Mouse (Mus musculus): ENCODE data around the gene Sun2. TPM values are rescaled to one million over a fixed set of nuclear protein-coding genes. Genes with fewer than 3 reads are reported as not detected.
A peak's percentile ranks its signal among the peaks of the same experiment; 100 is the strongest.

Sun2 gene
- total RNA-seq, 2 experiments from 2014 or later, result 9.9 to 15.2 TPM

DNA sequence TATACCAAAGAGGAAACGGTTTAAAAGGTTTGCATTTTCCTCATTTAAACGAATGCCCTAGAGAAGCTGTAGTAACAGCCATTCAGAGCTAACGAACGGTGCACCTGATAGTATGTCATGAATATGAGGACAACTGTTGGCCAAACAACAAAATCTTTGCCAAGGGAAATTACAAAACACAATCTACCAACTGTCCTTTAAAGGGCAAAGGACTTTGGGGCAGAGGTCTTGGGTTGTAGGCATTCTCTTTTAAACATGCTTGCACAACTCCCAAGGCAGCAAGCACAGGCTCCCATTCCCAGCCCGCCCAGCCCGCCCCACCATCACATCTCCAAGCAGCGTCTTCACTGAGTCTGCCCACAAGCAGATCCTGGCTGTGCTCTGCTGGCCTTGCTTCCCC, 10.8 kb downstream of the Sun2 start:
- ATAC-seq (replicated peaks; ENCODE audit: low FRiP score, low TSS enrichment, poor library complexity, severe bottlenecking), result no peak

DNA sequence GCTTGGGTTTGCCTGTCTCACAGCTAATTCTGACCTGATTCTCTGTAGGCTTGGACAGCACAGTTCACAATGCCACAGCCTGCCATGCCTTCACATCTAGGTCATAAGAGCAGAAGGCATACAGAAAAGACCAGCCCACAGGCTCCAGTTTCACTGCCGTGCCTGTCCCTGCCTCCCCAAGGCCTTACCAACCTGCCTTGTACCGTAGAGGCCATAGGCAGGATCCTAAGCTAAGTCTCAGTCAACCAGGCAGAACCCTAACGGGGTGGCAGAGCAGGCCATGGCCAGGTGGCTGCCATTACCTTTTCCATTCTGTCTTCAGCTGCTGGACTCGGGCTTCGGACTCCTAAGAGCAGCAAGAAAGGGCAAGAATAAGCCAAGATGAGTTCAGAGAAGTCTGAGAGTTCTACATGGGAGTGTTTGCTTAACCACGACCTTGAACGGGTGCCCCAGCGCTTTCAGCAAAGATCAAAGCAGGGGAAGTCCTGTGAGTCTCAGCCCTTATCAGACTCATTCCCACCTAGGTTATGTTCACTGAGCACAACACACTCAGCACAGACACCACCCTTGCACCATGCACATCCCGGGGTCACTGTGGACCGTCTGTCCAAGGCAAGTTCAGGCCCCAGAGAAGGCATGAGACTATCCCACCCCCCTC, 13.5 kb downstream of the Sun2 start:
- ATAC-seq (replicated peaks; ENCODE audit: low FRiP score, low TSS enrichment, poor library complexity, severe bottlenecking), result no peak

DNA sequence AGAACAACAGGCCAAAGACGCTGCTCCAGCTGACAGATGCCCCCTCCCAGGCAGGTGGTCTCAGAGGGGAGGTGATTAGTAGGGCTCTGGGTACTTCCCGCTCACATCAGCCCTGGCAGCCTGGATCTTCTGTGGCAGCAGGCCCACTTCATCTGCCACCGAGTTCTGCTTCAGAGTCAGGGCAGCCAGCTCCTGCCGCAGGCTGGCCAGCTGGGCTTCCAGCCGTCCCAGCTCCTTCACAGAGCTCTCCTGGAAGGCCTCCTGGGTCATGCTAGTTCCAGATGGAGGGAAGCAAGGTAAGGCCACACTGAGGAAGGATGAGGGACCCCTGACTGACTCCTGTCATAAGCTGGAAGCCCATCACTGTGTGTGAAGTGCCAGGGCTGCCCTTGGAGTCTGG, 14.0 kb downstream of the Sun2 start:
- ATAC-seq (replicated peaks; ENCODE audit: low FRiP score, low TSS enrichment, poor library complexity, severe bottlenecking), result no peak

DNA sequence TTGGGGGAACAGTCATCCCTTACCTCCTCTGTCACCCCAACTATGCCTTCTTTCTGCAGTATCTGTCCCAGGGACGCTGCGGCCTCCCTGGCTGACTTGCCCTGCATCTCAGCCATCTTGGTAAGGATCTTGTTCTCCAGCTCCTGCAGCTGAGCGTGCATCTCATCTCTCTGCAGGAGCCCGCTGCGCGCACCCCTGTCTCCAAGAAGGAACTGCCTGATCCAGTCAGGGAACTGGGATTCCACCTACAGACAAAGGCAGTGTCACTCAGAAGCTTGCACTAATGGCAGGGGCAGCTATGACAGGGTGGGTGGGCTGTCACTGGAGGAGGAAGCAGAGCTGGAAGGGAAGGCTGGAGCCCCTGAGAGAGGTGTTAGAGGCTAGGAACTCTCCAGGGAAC, 14.5 kb downstream of the Sun2 start:
- no peak for ATAC-seq (replicated peaks; ENCODE audit: low FRiP score, low TSS enrichment, poor library complexity, severe bottlenecking)

DNA sequence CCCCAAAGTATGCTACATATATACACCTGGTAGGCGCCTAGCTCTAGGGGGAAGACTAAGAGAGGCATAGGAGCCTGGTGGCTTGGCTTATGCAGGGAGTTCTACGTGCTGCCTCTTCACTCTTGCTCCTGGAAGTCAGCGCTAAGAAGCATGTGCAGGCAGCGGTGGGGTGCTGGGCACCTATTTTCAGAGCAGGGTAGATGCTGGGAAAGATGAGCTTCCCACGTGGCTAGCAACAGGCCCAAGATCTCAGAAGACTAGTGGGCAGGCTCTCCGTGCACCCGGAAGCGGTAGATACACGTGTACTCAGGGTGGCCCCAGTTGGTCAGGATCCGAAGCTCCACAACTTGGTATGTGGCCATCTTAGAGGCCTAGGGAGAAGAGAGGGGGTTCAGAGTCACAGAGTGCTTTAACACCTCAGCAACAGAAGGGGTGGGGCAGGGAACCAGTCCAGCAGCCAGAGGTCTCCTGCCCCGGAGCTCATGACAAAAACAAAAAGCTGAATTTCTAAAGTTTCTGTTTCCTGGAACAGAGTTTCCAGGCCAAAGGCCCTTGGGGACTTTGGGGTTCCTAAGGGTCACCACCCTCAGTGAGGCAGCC, 17.0 kb downstream of the Sun2 start:
- no peak for ATAC-seq (replicated peaks; ENCODE audit: low FRiP score, low TSS enrichment, poor library complexity, severe bottlenecking)

DNA sequence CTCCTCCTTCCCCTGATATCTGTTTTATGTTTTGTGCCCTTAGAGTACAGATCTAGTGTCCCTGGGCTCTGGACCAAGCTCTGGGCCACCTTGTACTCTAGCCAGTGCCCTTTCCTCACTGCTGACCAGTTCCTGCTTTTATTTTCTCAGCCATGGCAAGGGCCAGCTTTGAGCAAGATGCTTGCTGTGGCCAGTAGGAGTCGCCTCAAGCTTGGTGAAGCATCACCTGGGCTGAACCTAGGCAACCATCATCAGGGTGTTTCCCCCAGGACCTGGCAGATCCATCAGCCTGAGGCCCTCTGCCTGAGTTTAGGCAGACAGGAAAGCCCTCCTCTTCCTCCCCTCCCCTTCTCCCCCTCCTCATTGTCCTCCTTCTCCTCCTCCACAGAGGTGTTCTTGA, 18.9 kb downstream of the Sun2 start:
- 0 out of 2 replicates have a peak, but pooled peaks have one; percentile 37 for ATAC-seq (replicated peaks; ENCODE audit: low FRiP score, low TSS enrichment, poor library complexity, severe bottlenecking)

- no peak for ATAC-seq (replicated peaks; ENCODE audit: low FRiP score, low TSS enrichment, poor library complexity, severe bottlenecking)
Measured at GRCm38 (mm10) chr15:79720796-79721195, 21.5 kb downstream of the Sun2 start.

DNA sequence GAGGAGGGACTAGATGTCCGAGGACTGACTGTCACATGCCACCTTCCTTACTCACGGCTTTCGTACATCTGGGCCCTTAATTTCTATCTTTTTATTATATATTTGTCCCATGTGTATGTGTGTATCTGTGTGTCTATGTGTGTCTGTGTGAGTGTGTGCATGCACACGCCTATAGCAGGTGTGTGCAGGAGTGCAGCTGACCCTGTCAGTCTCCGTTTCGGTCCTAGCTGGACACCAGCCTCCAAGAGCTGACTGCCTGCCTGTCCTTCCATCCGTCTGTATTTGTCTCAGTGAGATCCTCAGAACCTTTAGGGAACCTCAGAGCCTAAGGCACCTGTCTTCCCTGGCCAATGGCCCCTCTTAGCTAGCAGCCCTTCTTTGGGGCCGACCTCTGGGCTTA, 22.1 kb downstream of the Sun2 start:
- ATAC-seq (replicated peaks; ENCODE audit: low FRiP score, low TSS enrichment, poor library complexity, severe bottlenecking), result no peak

- ATAC-seq (replicated peaks; ENCODE audit: low FRiP score, low TSS enrichment, poor library complexity, severe bottlenecking), result no peak
Measured at GRCm38 (mm10) chr15:79716710-79717109, 25.6 kb downstream of the Sun2 start.

DNA sequence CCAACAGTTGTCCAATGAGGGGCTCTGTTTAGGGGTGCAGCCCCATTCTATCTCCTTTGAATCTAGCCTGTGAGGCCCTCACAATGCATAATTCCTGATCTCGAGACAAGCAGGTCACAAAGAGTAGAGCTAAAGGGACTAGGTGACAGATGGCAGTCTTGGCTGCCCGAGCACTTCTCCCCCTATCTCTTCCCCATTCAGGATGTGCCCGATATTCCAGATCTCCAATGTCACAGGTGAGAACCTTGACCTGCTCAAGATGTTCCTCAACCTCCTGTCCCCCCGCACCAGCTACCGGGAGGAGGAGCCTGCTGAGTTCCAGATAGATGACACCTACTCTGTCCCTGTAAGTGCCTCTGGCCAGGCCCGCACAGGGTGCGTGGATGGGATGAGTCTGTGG, 26.7 kb downstream of the Sun2 start:
- no peak for ATAC-seq (replicated peaks; ENCODE audit: low FRiP score, low TSS enrichment, poor library complexity, severe bottlenecking)

DNA sequence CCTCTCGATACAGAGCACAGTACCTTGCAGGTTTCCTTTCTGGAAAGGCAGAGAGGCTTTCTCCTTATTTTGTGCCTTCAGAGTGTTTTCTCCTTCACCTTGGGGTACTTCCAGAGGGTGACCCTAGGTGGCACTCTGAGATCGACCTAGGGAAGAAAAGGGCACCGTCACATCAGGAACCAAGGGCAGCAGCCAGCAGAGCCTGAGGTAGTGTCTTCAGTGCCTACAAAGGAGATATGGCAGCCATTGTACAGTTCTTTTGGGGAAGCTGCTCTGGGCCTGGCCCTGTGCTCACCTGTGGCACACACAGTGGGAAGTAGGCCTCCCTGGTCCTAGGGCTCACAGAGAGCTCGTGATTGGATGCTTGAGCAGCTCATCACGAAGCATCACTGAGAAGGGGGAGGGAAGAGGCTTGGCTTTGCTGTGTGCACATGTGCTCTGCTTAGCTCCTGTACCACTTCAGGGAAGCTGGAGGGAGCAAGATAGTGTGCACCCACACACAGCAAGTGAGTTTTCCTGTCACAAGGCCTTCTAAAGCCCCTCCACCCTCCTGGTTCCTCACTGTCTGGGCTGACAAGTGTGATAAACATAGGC, 34.0 kb downstream of the Sun2 start:
- ATAC-seq (replicated peaks; ENCODE audit: low FRiP score, low TSS enrichment, poor library complexity, severe bottlenecking), result 0 out of 2 replicates have a peak, but pooled peaks have one; percentile 52

DNA sequence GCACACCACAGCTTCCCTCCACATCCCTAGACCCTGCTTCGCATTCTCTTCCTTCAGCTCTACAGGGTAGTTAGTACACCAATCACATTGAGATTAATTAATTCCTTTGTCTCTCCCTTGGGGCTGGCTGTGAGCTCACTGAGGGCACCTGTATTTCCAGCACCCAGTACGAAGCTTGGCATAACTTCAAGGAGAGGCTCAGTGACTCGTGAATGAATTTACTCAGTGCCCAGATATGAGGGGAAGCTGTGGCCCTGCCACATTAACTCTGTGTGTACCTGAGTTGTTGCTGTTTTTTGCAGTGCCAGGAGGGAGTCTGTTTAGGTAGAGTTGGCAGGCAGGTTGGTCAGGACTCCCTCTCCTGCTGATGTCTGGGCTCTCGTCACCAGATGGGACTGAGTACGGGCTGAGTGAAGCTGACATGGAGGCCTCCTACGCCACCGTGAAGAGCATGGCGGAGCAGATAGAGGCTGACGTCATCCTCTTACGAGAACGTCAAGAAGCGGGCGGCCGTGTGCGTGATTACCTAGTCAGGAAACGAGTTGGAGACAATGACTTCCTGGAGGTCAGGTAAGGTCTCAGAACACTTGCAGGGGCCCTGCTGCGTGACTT, 35.6 kb downstream of the Sun2 start:
- ATAC-seq (replicated peaks; ENCODE audit: low FRiP score, low TSS enrichment, poor library complexity, severe bottlenecking), result no peak

- no peak for ATAC-seq (replicated peaks; ENCODE audit: low FRiP score, low TSS enrichment, poor library complexity, severe bottlenecking)
Measured at GRCm38 (mm10) chr15:79697558-79698187, 44.7 kb downstream of the Sun2 start.

- 0 out of 2 replicates have a peak, but pooled peaks have one; percentile 20 for ATAC-seq (replicated peaks; ENCODE audit: low FRiP score, low TSS enrichment, poor library complexity, severe bottlenecking)
Measured at GRCm38 (mm10) chr15:79697011-79697410, 45.3 kb downstream of the Sun2 start.

DNA sequence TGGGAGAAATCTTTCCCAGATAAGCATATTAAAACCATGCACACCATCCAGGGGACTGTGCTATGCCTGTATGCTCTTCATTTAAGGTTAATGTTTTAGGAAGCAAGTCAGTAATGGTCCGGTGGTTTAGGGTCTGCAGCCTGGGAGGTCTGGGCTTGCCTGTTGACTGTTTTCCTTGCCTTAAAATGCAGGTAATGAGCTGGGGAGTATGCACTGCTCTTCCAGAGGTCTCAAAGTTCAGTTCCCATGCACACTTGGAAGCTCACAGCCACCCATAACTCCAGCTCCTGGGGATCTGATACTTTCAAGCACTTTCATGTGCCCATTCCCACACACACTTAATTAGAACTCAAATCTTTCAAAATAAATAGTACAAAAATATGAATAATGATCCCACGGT, 45.8 kb downstream of the Sun2 start:
- no peak for ATAC-seq (replicated peaks; ENCODE audit: low FRiP score, low TSS enrichment, poor library complexity, severe bottlenecking)

DNA sequence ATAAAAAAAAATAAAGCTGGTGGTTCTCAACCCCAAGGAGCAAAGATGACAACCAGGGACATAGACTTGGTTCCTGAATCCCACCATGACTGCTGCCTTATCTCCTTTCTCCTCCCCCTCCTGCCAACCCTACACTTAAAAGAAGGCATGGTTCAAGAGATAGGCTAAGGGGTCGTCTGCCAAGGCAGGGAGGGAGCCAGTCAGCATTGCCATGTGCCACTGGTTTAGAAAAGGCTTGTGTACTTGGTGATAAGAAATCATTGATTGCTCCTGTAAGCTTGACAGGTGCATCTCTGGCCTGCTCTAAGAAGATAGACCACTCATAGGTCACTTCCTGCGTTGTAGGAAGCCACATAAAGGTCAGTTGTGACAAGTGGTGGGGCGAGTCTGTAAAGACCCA, 46.8 kb downstream of the Sun2 start:
- ATAC-seq (replicated peaks; ENCODE audit: low FRiP score, low TSS enrichment, poor library complexity, severe bottlenecking), result peak; percentile 55

- ATAC-seq (replicated peaks; ENCODE audit: low FRiP score, low TSS enrichment, poor library complexity, severe bottlenecking), result peak; percentile 56
Measured at GRCm38 (mm10) chr15:79694512-79694911, 47.8 kb downstream of the Sun2 start.

DNA sequence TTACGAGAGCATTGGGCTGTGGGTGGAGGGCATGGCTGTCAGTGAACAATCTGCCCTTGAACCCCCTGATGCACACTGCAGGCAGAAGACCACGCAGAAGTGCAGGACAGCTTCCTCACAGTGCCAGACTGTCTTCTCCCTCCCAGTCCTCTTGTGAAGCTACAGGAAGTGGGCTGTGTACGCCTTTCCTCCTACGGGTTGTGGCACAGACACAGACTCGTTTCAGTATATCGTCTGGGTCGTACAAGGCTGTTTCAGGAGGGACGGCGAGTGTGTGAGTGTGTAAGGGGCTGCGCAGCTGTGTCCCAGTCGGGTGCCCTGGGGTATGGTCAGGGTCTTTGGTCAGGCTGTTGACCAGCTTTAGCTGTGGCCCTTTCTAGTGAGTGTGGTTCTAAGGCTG, 48.6 kb downstream of the Sun2 start:
- peak; percentile 1; the same call in 1 of the 2 replicates for ATAC-seq (replicated peaks; ENCODE audit: low FRiP score, low TSS enrichment, poor library complexity, severe bottlenecking)

GRCm38 (mm10) chr15:79692334-79692733, 50.0 kb downstream of the Sun2 start:
- no peak for ATAC-seq (replicated peaks; ENCODE audit: low FRiP score, low TSS enrichment, poor library complexity, severe bottlenecking)

DNA sequence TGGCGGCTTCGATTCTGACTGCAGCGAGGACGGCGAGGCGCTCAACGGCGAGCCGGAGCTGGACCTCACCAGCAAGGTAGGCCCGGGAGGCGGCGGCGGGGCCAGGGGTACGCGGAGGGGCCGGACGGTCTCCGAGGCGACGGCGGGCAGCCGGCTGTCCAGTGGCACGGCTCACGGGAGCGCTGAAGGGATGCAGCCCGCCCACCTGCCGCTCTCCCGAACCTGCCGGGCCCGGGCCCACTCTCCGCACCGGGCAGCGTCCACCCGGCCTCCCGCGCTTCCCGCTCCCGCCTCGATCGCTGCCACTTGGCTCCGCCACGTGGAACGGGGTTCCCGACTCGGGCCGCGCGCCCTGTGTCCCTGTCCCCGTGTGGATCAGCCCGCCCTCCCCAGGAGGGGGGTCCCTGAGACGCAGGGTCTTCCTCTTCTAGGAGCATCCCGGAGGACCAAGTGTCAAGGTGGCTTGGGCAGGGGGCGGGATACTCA, 51.3 kb downstream of the Sun2 start:
- ATAC-seq (replicated peaks; ENCODE audit: low FRiP score, low TSS enrichment, poor library complexity, severe bottlenecking), result no peak
